Mouse (Mus musculus) naive thymus-derived CD4-positive, alpha-beta T cell, adult 2 months (primary cell): ENCODE data around the gene Pdzd7.
A peak's percentile ranks its signal among the peaks of the same experiment; 100 is the strongest.

Experiments
- DNase-seq: peaks from one replicate; pipeline ENCODE4 v3.0.0-alpha.2; 2011; ENCODE audit warnings: low read depth

Pdzd7 gene

GRCm38 (mm10) chr19:45045651-45046050 lies at the start of gene Pdzd7:
Gene Pdzd7 (minus strand): TSS chr19:45045717.
- no peak for DNase-seq

GRCm38 (mm10) chr19:45081841-45082550 lies 36.5 kb upstream of the Pdzd7 start:
- peak; percentile 74 for DNase-seq

GRCm38 (mm10) chr19:45081279-45081678 lies 35.8 kb upstream of the Pdzd7 start:
- DNase-seq = peak; percentile 87

- no peak for DNase-seq
Measured at GRCm38 (mm10) chr19:45080711-45081110, 35.2 kb upstream of the Pdzd7 start.

GRCm38 (mm10) chr19:45079769-45080515 lies 34.4 kb upstream of the Pdzd7 start:
- peak; percentile 85 for DNase-seq

GRCm38 (mm10) chr19:45078971-45079764 lies 33.7 kb upstream of the Pdzd7 start:
- peak; percentile 52 for DNase-seq

- DNase-seq = no peak
Measured at GRCm38 (mm10) chr19:45077742-45078645, 32.5 kb upstream of the Pdzd7 start.

GRCm38 (mm10) chr19:45076586-45077510 lies 31.3 kb upstream of the Pdzd7 start:
- peak; percentile 68 for DNase-seq

GRCm38 (mm10) chr19:45076036-45076575 lies 30.6 kb upstream of the Pdzd7 start:
- peak; percentile 53 for DNase-seq

GRCm38 (mm10) chr19:45075323-45076035 lies 30.0 kb upstream of the Pdzd7 start:
- no peak for DNase-seq

GRCm38 (mm10) chr19:45074580-45075322 lies 29.2 kb upstream of the Pdzd7 start, which contains the start of gene Kazald1:
Gene Kazald1 (plus strand): TSS chr19:45075241.
- peak; percentile 96 for DNase-seq

- DNase-seq = peak; percentile 93
Measured at GRCm38 (mm10) chr19:45073871-45074542, 28.5 kb upstream of the Pdzd7 start.

- DNase-seq = no peak
Measured at GRCm38 (mm10) chr19:45067758-45068510, 22.4 kb upstream of the Pdzd7 start.

GRCm38 (mm10) chr19:45067170-45067569 lies 21.7 kb upstream of the Pdzd7 start:
- no peak for DNase-seq

- DNase-seq = no peak
Measured at GRCm38 (mm10) chr19:45065226-45065625, 19.7 kb upstream of the Pdzd7 start.

- DNase-seq = peak; percentile 78
Measured at GRCm38 (mm10) chr19:45063565-45064292, 18.2 kb upstream of the Pdzd7 start.

GRCm38 (mm10) chr19:45058841-45059240 lies 13.3 kb upstream of the Pdzd7 start:
- no peak for DNase-seq
